Mouse (Mus musculus): ENCODE measurements around the gene Pus1.

The Pus1 gene

GRCm38 (mm10) chr5:110780761-110781528, 486 bp upstream of the Pus1 start:
- peak; percentile 68 for DNase-seq

- peak; percentile 52 for DNase-seq
Observed at GRCm38 (mm10) chr5:110779276-110779997, 1.0 kb downstream of the Pus1 start.

- peak; percentile 37 for DNase-seq
Observed at GRCm38 (mm10) chr5:110778263-110778662, 2.2 kb downstream of the Pus1 start.

GRCm38 (mm10) chr5:110776141-110776540, 4.3 kb downstream of the Pus1 start:
- DNase-seq = no peak

- peak; percentile 46 for DNase-seq
Observed at GRCm38 (mm10) chr5:110774511-110774910, 5.9 kb downstream of the Pus1 start.

- DNase-seq = peak; percentile 42
Observed at GRCm38 (mm10) chr5:110772945-110773344, 7.5 kb downstream of the Pus1 start.

- DNase-seq = peak; percentile 100
Observed at GRCm38 (mm10) chr5:110770448-110771158, 9.9 kb downstream of the Pus1 start, which contains the start of gene Ep400. Gene Ep400, minus strand, starts transcription at chr5:110770717.

- peak; percentile 81 for DNase-seq
Observed at GRCm38 (mm10) chr5:110770031-110770445, 10.4 kb downstream of the Pus1 start.

GRCm38 (mm10) chr5:110769272-110769671, 11.2 kb downstream of the Pus1 start:
- DNase-seq = peak; percentile 40

- DNase-seq = no peak
Observed at GRCm38 (mm10) chr5:110763890-110764289, 16.6 kb downstream of the Pus1 start.

GRCm38 (mm10) chr5:110745021-110745420, 35.4 kb downstream of the Pus1 start:
- DNase-seq = no peak

- no peak for DNase-seq
Observed at GRCm38 (mm10) chr5:110739496-110740275, 40.8 kb downstream of the Pus1 start.

- DNase-seq = no peak
Observed at GRCm38 (mm10) chr5:110735606-110736005, 44.9 kb downstream of the Pus1 start.

GRCm38 (mm10) chr5:110733231-110733823, 47.1 kb downstream of the Pus1 start:
- DNase-seq = peak; percentile 5

GRCm38 (mm10) chr5:110731227-110731626, 49.2 kb downstream of the Pus1 start:
- no peak for DNase-seq

GRCm38 (mm10) chr5:110727850-110728249, 52.6 kb downstream of the Pus1 start:
- DNase-seq = no peak
